Mouse (Mus musculus): ENCODE results near the gene Entpd1. TPM values are rescaled to one million over a fixed set of nuclear protein-coding genes. Genes with fewer than 3 reads are reported as not detected.

Entpd1 gene
- total and polyA plus RNA-seq, 3 experiments, result not detected

GRCm38 (mm10) chr19:40637091-40637490 is 24.9 kb downstream of the Entpd1 start (continued):
- no peak for TF ChIP-seq NRF1 (IDR thresholded peaks at IDR 0.05; ENCODE audit: insufficient read depth, low read depth, low read length, poor library complexity, severe bottlenecking)

GRCm38 (mm10) chr19:40637601-40638000 is 25.4 kb downstream of the Entpd1 start:
- peaks cover 0 to 9% of the 10 kb centered on the region in 2 experiments; a peak in 2 of 4 replicates for H3K36me3 ChIP-seq (ENCODE audit: control insufficient read depth in 1 of 2, insufficient read depth in 2 of 2, low read length in 2 of 2)
- H3K27ac ChIP-seq (ENCODE audit: control insufficient read depth, low read depth, low read length), result no peak overlapping the region
- DNase-seq (ENCODE audit: low read depth, low spot score), result peak; percentile 43
- TF ChIP-seq USF2 (IDR thresholded peaks at IDR 0.05; ENCODE audit: borderline replicate concordance in 1 of 2, insufficient read depth in 1 of 2, low read depth in 1 of 2, low read length in 2 of 2) (no peak), EP300 (IDR thresholded peaks at IDR 0.05; ENCODE audit: low read depth in 1 of 2, low read length in 2 of 2) (0 out of 4 replicates have a peak, but pooled peaks of 1 of the 2 experiments have one; percentile 7), POLR2A (IDR thresholded peaks at IDR 0.05; ENCODE audit: control insufficient read depth in 1 of 2, insufficient read depth in 1 of 2, low read depth in 1 of 2, low read length in 2 of 2, poor library complexity in 1 of 2) (no peak), SIN3A (IDR thresholded peaks at IDR 0.05; ENCODE audit: low read length) (no peak), TCF12 (IDR thresholded peaks at IDR 0.05; ENCODE audit: low read depth, low read length) (no peak), GATA1 (IDR thresholded peaks at IDR 0.05; ENCODE audit: low read depth, low read length) (peak; percentile 8; the same call in 1 of the 2 replicates), ZKSCAN1 (IDR thresholded peaks at IDR 0.05; ENCODE audit: low read depth, low read length) (no peak)
- 0 out of 4 replicates have a peak, but pooled peaks cover 0 to under 1% of the 10 kb centered on the region in 2 experiments for H3K27me3 ChIP-seq (ENCODE audit: control insufficient read depth in 1 of 2, insufficient read depth in 2 of 2, low read length in 2 of 2)
- H3K9me3 ChIP-seq (replicated peaks; ENCODE audit: insufficient read depth, low read length), result no peaks in the 10 kb centered on the region
- no peak overlapping the region for H3K4me3 ChIP-seq (ENCODE audit: control insufficient read depth in 1 of 2, insufficient read depth in 1 of 2, low read depth in 2 of 2, low read length in 2 of 2)
- H3K79me2 ChIP-seq (ENCODE audit: control insufficient read depth, insufficient read depth, low read length, poor library complexity), result no peaks in the 10 kb centered on the region
- no peak overlapping the region for H3K9ac ChIP-seq (ENCODE audit: control insufficient read depth, low read depth, low read length, poor library complexity, severe bottlenecking)
- H3K4me1 ChIP-seq (ENCODE audit: control insufficient read depth in 1 of 2, insufficient read depth in 2 of 2, low read length in 2 of 2), result peaks cover 5 to 10% of the 10 kb centered on the region in 2 experiments; a peak in 2 of 4 replicates

GRCm38 (mm10) chr19:40638582-40638981 is 26.4 kb downstream of the Entpd1 start:
- Histone ChIP-seq H3K4me3 (ENCODE audit: control insufficient read depth in 1 of 2, insufficient read depth in 1 of 2, low read depth in 2 of 2, low read length in 2 of 2) (no peak overlapping the region), H3K9me3 (replicated peaks; ENCODE audit: insufficient read depth, low read length) (no peaks in the 10 kb centered on the region), H3K27ac (ENCODE audit: control insufficient read depth, low read depth, low read length) (no peak overlapping the region), H3K9ac (ENCODE audit: control insufficient read depth, low read depth, low read length, poor library complexity, severe bottlenecking) (no peak overlapping the region), H3K36me3 (ENCODE audit: control insufficient read depth in 1 of 2, insufficient read depth in 2 of 2, low read length in 2 of 2) (peaks cover 0 to 9% of the 10 kb centered on the region in 2 experiments; a peak in 2 of 4 replicates), H3K4me1 (ENCODE audit: control insufficient read depth in 1 of 2, insufficient read depth in 2 of 2, low read length in 2 of 2) (peaks cover 5 to 10% of the 10 kb centered on the region in 2 experiments; a peak in 2 of 4 replicates), H3K27me3 (ENCODE audit: control insufficient read depth in 1 of 2, insufficient read depth in 2 of 2, low read length in 2 of 2) (peaks cover 0 to 4% of the 10 kb centered on the region in 2 experiments; a peak in 1 of 4 replicates), H3K79me2 (ENCODE audit: control insufficient read depth, insufficient read depth, low read length, poor library complexity) (no peaks in the 10 kb centered on the region)
- TF ChIP-seq ZNF384 (IDR thresholded peaks at IDR 0.05; ENCODE audit: low read depth, low read length) (no peak), ELF1 (IDR thresholded peaks at IDR 0.05; ENCODE audit: low read depth, low read length) (no peak), MAFK (IDR thresholded peaks at IDR 0.05; ENCODE audit: borderline replicate concordance, low read depth, low read length) (no peak), ETS1 (IDR thresholded peaks at IDR 0.05; ENCODE audit: low read depth, low read length) (no peak), TBP (IDR thresholded peaks at IDR 0.05; ENCODE audit: low read depth, low read length) (no peak), KAT2A (conservative IDR thresholded peaks at IDR 0.05; ENCODE audit: low read depth, low read length) (no peak), SIN3A (IDR thresholded peaks at IDR 0.05; ENCODE audit: low read length) (no peak), HCFC1 (IDR thresholded peaks at IDR 0.05; ENCODE audit: low read depth, low read length) (no peak), MEF2A (IDR thresholded peaks at IDR 0.05; ENCODE audit: extremely low read depth, insufficient replicate concordance, low read depth, low read length, poor library complexity, severe bottlenecking) (no peak), RCOR1 (IDR thresholded peaks at IDR 0.05; ENCODE audit: low read depth, low read length) (no peak), ZMIZ1 (IDR thresholded peaks at IDR 0.05; ENCODE audit: low read depth, low read length) (no peak), USF2 (IDR thresholded peaks at IDR 0.05; ENCODE audit: borderline replicate concordance in 1 of 2, insufficient read depth in 1 of 2, low read depth in 1 of 2, low read length in 2 of 2) (no peak), TAL1 (IDR thresholded peaks at IDR 0.05; ENCODE audit: low read length) (no peak), MYC (IDR thresholded peaks at IDR 0.05; ENCODE audit: low read depth, low read length) (no peak)
- no peak for DNase-seq (ENCODE audit: low read depth, low spot score)
